Mouse (Mus musculus) bone marrow macrophage, adult 2 months (primary cell): ENCODE measurements around the gene Elovl1.

Source experiments
- CTCF ChIP-seq: IDR thresholded peaks from 2 replicates; pipeline ENCODE4 v1.5.1; 2012; ENCODE audit warnings: low read depth, mild to moderate bottlenecking, low read length, moderate library complexity
- POLR2A ChIP-seq: IDR thresholded peaks from 2 replicates; pipeline ENCODE4 v1.6.1; 2012; ENCODE audit warnings: mild to moderate bottlenecking, low read depth, low read length, borderline replicate concordance

DNA sequence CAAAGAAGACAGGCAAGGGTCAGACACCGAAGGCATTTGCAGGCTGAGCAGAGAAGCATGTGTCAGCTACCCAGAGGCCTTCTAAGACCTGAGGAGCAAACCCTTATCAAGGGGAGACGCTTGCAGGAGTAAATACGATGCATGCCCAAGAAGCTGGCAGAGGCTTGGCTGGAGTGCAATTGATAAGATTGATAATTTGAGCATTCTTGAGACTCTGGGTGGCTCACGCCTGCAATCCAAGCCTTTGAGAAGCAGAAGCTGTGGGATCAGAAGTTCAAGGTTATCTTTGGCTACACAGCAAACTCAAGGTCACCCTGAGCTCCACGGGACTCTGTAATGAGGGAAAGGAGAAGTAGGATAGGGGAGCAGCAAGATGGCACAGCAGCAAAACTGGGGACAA is 26.0 kb upstream of the Elovl1 start:
- TF ChIP-seq CTCF (no peak), POLR2A (no peak)
